Mouse (Mus musculus) cerebellum, adult 2 months (tissue): ENCODE data around the gene Tmem120b.

ENCODE experiments used
- CTCF ChIP-seq: fragments of 200-500 bp; IDR thresholded peaks from 2 replicates; pipeline ENCODE4 v1.5.1; 2011; ENCODE audit warnings: low read depth, mild to moderate bottlenecking, control low read depth, low read length, moderate library complexity, borderline replicate concordance; ENCODE audit not compliant: insufficient read depth
- POLR2A ChIP-seq: fragments of 200-500 bp; IDR thresholded peaks from 2 replicates; pipeline ENCODE4 v1.6.1; 2011; ENCODE audit warnings: low read length, control low read depth, borderline replicate concordance; ENCODE audit not compliant: insufficient read depth

- TF ChIP-seq CTCF: no peak
- TF ChIP-seq POLR2A: no peak
Observed at GRCm38 (mm10) chr5:123137044-123137909, 69.1 kb downstream of the Tmem120b start.
